Mouse (Mus musculus) kidney, embryonic 15.5 days (tissue): Measurements from ENCODE around the gene Cacng4. TPM values are rescaled to one million over a fixed set of nuclear protein-coding genes. Genes with fewer than 3 reads are reported as not detected.

Source experiments
- polyA plus RNA-seq: library from polyadenylated mRNA; unstranded; fragments of >200 nt; fragmentation: Nextera tagmentation; extraction: Ambion mirVana; gene quantifications from 2 replicates; pipeline ENCODE4 v1.2.1, GENCODE M21; 2015

The Cacng4 gene
- polyA plus RNA-seq, 1 experiment from 2014 or later: 3.3 TPM

Other genes with a start within 250 kb of the Cacng4 start
- 22.5 and 22.9 TPM in 2 replicates for gene Helz, start 246.6 kb downstream of the Cacng4 start, polyA plus RNA-seq
- 1.3 and 2.9 TPM in 2 replicates for gene Cacng1, start 78.0 kb downstream of the Cacng4 start, polyA plus RNA-seq
- 0.35 and 1.2 TPM in 2 replicates for gene Cacng5, start 120.5 kb upstream of the Cacng4 start, polyA plus RNA-seq